Mouse (Mus musculus): Measurements from ENCODE around the gene Mier3. TPM values are rescaled to one million over a fixed set of nuclear protein-coding genes. Genes with fewer than 3 reads are reported as not detected.

Mier3 gene
- polyA plus RNA-seq, 1 experiment from 2014 or later = 16.8 TPM

DNA sequence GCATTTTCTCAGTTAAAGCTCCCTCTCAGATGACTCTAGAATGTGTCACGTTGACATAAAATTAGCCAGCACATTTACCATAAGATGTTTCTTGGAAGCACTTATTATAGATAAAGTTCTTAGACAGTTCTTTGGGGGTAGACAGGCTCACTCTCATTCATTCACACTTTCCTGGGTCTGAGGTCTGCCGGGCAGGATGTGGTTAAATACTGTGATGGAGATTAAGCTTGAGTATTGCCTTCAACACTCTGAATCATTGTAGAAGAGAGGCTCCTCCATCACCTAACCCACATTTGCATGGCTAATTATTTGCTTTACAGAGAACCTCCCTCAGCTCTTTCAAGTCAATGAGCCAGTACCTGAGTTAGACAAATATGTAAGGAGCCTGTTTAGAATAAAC lies 24.9 kb upstream of the Mier3 start:
- Histone ChIP-seq H3K4me2 (no peak overlapping the region), H3K4me3 (ENCODE audit: low read depth, low read length) (no peak overlapping the region), H3K9ac (ENCODE audit: low read depth, low read length) (no peak overlapping the region), H3K27me3 (ENCODE audit: control insufficient read depth, insufficient read depth, low read length) (no peaks in the 10 kb centered on the region), H3K36me3 (ENCODE audit: control insufficient read depth, insufficient read depth, low read length) (no peaks in the 10 kb centered on the region), H3K9me3 (replicated peaks; ENCODE audit: control insufficient read depth, low read length) (no peaks in the 10 kb centered on the region), H3K4me1 (ENCODE audit: control insufficient read depth, insufficient read depth, low read length) (no peaks in the 10 kb centered on the region), H3K27ac (ENCODE audit: low read depth, low read length) (no peak overlapping the region)
- WGBS (ENCODE audit: insufficient replicate concordance) = 65% methylated on average over 2 of the region's 2 CpGs
- ATAC-seq (replicated peaks; ENCODE audit: insufficient number of reproducible peaks, low FRiP score, low TSS enrichment) = no peak

DNA sequence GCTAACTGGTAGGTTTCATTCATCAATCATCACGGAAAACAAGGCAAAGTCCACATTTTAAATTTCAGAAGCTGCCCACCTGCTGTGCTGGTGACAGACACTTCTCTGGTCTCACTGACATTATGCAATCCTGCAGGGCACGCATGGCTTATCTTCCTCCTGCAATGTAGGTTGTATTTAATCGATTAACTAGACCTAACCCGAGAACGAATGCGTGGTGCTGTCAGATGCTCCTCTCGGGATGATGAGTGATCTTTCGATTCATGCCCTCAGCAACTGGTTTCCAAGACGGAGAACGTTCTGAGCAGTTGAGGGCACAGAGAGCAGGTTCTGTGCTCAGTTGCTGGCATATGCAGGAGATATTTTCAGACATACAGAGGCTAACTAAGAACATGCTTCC lies 24.5 kb upstream of the Mier3 start:
- no peak overlapping the region for H3K4me2 ChIP-seq
- H3K27me3 ChIP-seq (ENCODE audit: control insufficient read depth, insufficient read depth, low read length) = no peaks in the 10 kb centered on the region
- no peaks in the 10 kb centered on the region for H3K36me3 ChIP-seq (ENCODE audit: control insufficient read depth, insufficient read depth, low read length)
- H3K4me1 ChIP-seq (ENCODE audit: control insufficient read depth, insufficient read depth, low read length) = no peaks in the 10 kb centered on the region
- H3K27ac ChIP-seq (ENCODE audit: low read depth, low read length) = no peak overlapping the region
- H3K4me3 ChIP-seq (ENCODE audit: low read depth, low read length) = no peak overlapping the region
- WGBS (ENCODE audit: insufficient replicate concordance) = 69% methylated on average over 10 of the region's 10 CpGs
- H3K9ac ChIP-seq (ENCODE audit: low read depth, low read length) = no peak overlapping the region
- H3K9me3 ChIP-seq (replicated peaks; ENCODE audit: control insufficient read depth, low read length) = no peaks in the 10 kb centered on the region
- no peak for ATAC-seq (replicated peaks; ENCODE audit: insufficient number of reproducible peaks, low FRiP score, low TSS enrichment)

DNA sequence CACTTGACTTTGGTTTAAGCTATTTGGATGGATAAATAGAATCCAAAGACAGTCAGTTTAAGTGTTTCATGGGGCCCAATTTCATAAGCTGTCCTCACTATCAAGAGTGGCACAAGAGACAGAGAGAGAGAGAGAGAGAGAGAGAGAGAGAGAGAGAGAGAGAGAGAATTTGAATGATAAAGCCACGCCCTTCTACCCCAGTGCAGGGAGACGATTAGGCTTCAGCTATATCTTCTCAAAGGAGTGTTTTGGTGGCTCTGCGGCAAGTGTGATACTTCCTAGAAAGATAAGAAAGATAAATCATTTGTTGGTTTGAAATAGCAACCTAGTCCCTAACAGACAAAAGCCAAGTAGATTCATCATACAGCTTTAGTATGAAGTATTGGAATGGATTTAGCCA lies 24.0 kb upstream of the Mier3 start:
- 40% methylated on average over 3 of the region's 3 CpGs for WGBS (ENCODE audit: insufficient replicate concordance)

DNA sequence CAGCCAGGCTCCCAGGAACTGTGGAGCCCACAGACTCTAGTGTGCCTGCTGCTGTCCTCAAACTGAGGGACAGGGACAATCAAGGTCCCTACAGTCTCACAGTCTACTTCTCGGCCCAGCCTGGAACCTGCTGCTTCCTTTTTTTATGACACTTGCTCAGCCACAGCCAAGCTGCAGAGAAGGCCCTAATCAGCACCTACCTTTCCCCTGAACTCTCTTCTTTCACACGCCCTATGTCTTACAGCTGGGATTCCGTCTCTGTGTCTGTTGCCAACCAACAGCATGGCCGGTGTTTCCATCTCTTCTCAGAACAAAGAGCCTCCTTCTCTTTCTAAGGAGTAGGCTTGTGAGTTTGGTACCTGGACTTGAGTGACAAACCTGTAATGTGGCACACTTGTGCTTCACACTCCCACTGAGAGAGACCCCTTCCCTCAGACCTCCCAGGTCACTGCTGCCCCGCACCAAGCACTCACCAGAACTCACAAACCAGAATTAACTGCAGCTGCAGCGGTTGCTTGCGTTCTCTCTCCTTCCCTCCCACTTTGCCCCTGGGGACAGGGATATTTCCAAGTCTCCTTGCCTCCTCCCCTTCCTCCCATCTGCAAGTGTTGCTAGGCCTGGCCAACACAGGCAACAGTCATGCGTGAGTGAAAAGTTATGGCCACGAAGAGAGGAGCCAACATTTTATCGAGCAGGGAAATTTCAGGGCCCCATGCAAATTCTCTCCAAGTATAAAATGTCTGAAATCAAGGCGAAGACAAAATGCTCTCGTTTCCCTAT lies 22.1 kb upstream of the Mier3 start:
- no peak overlapping the region for H3K27ac ChIP-seq (ENCODE audit: low read depth, low read length)
- H3K4me3 ChIP-seq (ENCODE audit: low read depth, low read length) = no peak overlapping the region
- no peaks in the 10 kb centered on the region for H3K4me1 ChIP-seq (ENCODE audit: control insufficient read depth, insufficient read depth, low read length)
- no peak overlapping the region for H3K9ac ChIP-seq (ENCODE audit: low read depth, low read length)
- 53% methylated on average over 12 of the region's 12 CpGs for WGBS (ENCODE audit: insufficient replicate concordance)
- no peaks in the 10 kb centered on the region for H3K27me3 ChIP-seq (ENCODE audit: control insufficient read depth, insufficient read depth, low read length)
- no peak overlapping the region for H3K4me2 ChIP-seq
- no peaks in the 10 kb centered on the region for H3K36me3 ChIP-seq (ENCODE audit: control insufficient read depth, insufficient read depth, low read length)
- no peak for ATAC-seq (replicated peaks; ENCODE audit: insufficient number of reproducible peaks, low FRiP score, low TSS enrichment)
- H3K9me3 ChIP-seq (replicated peaks; ENCODE audit: control insufficient read depth, low read length) = no peaks in the 10 kb centered on the region

More for the DNA sequence above, 24.0 kb upstream of the Mier3 start:
- ATAC-seq (replicated peaks; ENCODE audit: insufficient number of reproducible peaks, low FRiP score, low TSS enrichment) = no peak
- Histone ChIP-seq H3K4me1 (ENCODE audit: control insufficient read depth, insufficient read depth, low read length) (no peaks in the 10 kb centered on the region), H3K4me2 (no peak overlapping the region), H3K36me3 (ENCODE audit: control insufficient read depth, insufficient read depth, low read length) (no peaks in the 10 kb centered on the region), H3K9me3 (replicated peaks; ENCODE audit: control insufficient read depth, low read length) (no peaks in the 10 kb centered on the region), H3K27me3 (ENCODE audit: control insufficient read depth, insufficient read depth, low read length) (no peaks in the 10 kb centered on the region), H3K27ac (ENCODE audit: low read depth, low read length) (no peak overlapping the region), H3K9ac (ENCODE audit: low read depth, low read length) (no peak overlapping the region), H3K4me3 (ENCODE audit: low read depth, low read length) (no peak overlapping the region)

DNA sequence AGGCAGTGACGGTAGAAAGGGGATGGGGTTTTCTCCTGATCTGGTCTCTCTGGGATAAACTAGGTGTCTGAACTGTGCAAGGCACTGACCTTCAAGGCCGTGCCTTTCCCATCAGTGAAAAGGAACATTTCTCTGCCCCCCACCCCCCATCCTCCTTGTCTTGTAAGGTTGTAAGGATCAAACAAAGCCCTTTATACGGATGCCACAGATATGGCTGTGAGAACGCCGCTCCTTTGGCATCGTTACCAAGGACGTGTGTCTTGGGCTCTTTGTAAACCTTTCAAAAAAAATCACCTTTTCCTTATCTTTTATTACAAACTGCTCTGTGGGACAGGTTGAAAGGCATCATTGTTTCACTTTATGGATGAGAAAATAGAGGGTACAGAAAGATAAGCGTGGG lies 21.3 kb upstream of the Mier3 start:
- Histone ChIP-seq H3K4me3 (ENCODE audit: low read depth, low read length) (no peak overlapping the region), H3K4me1 (ENCODE audit: control insufficient read depth, insufficient read depth, low read length) (no peaks in the 10 kb centered on the region), H3K27ac (ENCODE audit: low read depth, low read length) (no peak overlapping the region), H3K9ac (ENCODE audit: low read depth, low read length) (no peak overlapping the region), H3K27me3 (ENCODE audit: control insufficient read depth, insufficient read depth, low read length) (no peaks in the 10 kb centered on the region), H3K4me2 (no peak overlapping the region), H3K36me3 (ENCODE audit: control insufficient read depth, insufficient read depth, low read length) (no peaks in the 10 kb centered on the region), H3K9me3 (replicated peaks; ENCODE audit: control insufficient read depth, low read length) (no peaks in the 10 kb centered on the region)
- 71% methylated on average over 8 of the region's 8 CpGs for WGBS (ENCODE audit: insufficient replicate concordance)
- ATAC-seq (replicated peaks; ENCODE audit: insufficient number of reproducible peaks, low FRiP score, low TSS enrichment) = no peak

DNA sequence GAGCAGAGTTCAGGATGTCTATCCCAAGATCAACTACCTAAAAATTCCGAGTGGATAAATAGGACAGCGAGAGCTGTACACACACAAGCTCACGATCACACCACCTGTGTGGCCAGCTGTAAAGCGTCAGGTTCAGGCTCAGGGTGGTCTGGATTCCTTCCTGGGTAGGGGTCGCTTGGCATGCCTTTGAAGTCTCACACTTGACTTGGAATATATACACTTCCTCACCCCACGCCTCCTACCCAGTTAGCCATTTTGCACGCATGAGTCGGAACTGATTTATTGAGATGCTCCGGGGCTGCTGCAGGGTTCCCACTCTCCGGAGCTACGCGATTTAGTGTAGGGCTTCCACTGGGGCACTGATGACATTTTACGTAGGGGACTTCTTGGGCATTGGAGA lies 20.7 kb upstream of the Mier3 start:
- H3K4me2 ChIP-seq = no peak overlapping the region
- no peaks in the 10 kb centered on the region for H3K27me3 ChIP-seq (ENCODE audit: control insufficient read depth, insufficient read depth, low read length)
- no peak for ATAC-seq (replicated peaks; ENCODE audit: insufficient number of reproducible peaks, low FRiP score, low TSS enrichment)
- no peaks in the 10 kb centered on the region for H3K9me3 ChIP-seq (replicated peaks; ENCODE audit: control insufficient read depth, low read length)
- WGBS (ENCODE audit: insufficient replicate concordance) = 70% methylated on average over 13 of the region's 13 CpGs
- no peaks in the 10 kb centered on the region for H3K4me1 ChIP-seq (ENCODE audit: control insufficient read depth, insufficient read depth, low read length)
- H3K9ac ChIP-seq (ENCODE audit: low read depth, low read length) = no peak overlapping the region
- H3K27ac ChIP-seq (ENCODE audit: low read depth, low read length) = no peak overlapping the region
- H3K36me3 ChIP-seq (ENCODE audit: control insufficient read depth, insufficient read depth, low read length) = no peaks in the 10 kb centered on the region
- no peak overlapping the region for H3K4me3 ChIP-seq (ENCODE audit: low read depth, low read length)

DNA sequence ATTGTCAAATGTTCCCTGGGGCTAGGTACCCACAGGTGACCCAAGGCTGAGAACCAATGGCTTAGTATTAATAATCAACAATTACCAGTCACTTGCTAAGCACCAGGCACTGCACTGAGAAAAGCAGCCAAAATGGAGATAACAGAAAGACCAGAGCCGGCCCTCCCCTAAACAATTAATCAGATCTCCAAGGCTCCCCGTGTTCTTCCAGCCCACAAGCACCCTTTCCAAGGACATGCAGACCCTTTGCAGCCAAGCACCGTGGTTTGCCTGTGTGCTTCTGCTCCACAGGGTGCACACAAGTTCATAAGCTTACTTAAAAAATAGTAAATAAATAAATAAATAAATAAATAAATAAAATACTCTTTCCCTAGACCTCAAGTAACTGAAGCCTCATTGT lies 20.2 kb upstream of the Mier3 start:
- no peak overlapping the region for H3K4me2 ChIP-seq
- no peak overlapping the region for H3K4me3 ChIP-seq (ENCODE audit: low read depth, low read length)
- H3K27me3 ChIP-seq (ENCODE audit: control insufficient read depth, insufficient read depth, low read length) = no peaks in the 10 kb centered on the region
- no peaks in the 10 kb centered on the region for H3K36me3 ChIP-seq (ENCODE audit: control insufficient read depth, insufficient read depth, low read length)
- no peaks in the 10 kb centered on the region for H3K4me1 ChIP-seq (ENCODE audit: control insufficient read depth, insufficient read depth, low read length)
- WGBS (ENCODE audit: insufficient replicate concordance) = 56% methylated on average over 3 of the region's 3 CpGs
- no peak for ATAC-seq (replicated peaks; ENCODE audit: insufficient number of reproducible peaks, low FRiP score, low TSS enrichment)
- H3K27ac ChIP-seq (ENCODE audit: low read depth, low read length) = no peak overlapping the region
- no peaks in the 10 kb centered on the region for H3K9me3 ChIP-seq (replicated peaks; ENCODE audit: control insufficient read depth, low read length)
- no peak overlapping the region for H3K9ac ChIP-seq (ENCODE audit: low read depth, low read length)

DNA sequence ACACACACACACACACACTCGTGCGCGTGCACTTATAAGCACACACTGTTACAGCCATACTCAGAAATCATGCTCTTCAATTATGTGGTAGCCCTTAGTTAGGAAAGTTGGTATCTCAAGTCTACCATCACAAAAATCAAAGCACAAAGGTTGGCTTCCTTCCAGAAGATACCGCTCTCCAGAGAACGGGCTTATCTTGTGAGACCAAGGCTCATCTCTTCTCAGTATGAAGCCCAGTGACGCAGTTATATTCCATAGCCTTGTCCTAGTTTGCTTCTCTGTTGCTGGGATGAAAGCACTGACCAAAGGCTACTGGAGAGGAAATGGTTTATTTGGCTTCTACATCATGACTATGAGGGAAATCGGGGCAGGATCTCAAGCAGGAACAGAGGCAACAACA lies 12.8 kb upstream of the Mier3 start:
- Histone ChIP-seq H3K4me3 (ENCODE audit: low read depth, low read length) (no peak overlapping the region), H3K9me3 (replicated peaks; ENCODE audit: control insufficient read depth, low read length) (no peaks in the 10 kb centered on the region), H3K27ac (ENCODE audit: low read depth, low read length) (no peak overlapping the region), H3K36me3 (ENCODE audit: control insufficient read depth, insufficient read depth, low read length) (no peaks in the 10 kb centered on the region), H3K9ac (ENCODE audit: low read depth, low read length) (no peak overlapping the region), H3K4me1 (ENCODE audit: control insufficient read depth, insufficient read depth, low read length) (no peaks in the 10 kb centered on the region), H3K27me3 (ENCODE audit: control insufficient read depth, insufficient read depth, low read length) (no peaks in the 10 kb centered on the region), H3K4me2 (no peak overlapping the region)
- no peak for ATAC-seq (replicated peaks; ENCODE audit: insufficient number of reproducible peaks, low FRiP score, low TSS enrichment)
- 74% methylated on average over 7 of the region's 7 CpGs for WGBS (ENCODE audit: insufficient replicate concordance)

DNA sequence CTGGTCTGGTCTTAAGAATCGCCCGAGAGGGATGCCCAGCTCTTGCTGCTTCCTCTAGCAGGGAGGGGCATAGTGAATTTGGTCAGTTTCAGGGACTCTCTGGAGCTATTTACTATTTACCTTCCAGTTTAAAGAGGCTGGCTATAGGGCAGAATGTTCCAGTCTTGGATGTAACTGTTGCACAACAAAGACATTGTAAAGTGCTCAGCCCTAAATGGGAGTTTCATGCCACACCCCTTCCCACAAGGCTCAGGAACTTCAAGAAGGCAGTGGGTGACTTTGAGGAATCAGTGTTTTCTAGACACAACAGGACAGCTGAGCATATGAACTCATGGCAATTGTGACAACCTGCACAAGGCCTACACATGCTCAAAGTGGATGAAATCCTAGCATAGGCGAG lies 3.9 kb upstream of the Mier3 start:
- Histone ChIP-seq H3K9me3 (replicated peaks; ENCODE audit: control insufficient read depth, low read length) (0 out of 2 replicates have a peak, but pooled peaks cover 3% of the 10 kb centered on the region), H3K4me3 (ENCODE audit: low read depth, low read length) (no peak overlapping the region), H3K4me2 (no peak overlapping the region), H3K36me3 (ENCODE audit: control insufficient read depth, insufficient read depth, low read length) (no peaks in the 10 kb centered on the region), H3K27ac (ENCODE audit: low read depth, low read length) (no peak overlapping the region), H3K4me1 (ENCODE audit: control insufficient read depth, insufficient read depth, low read length) (no peaks in the 10 kb centered on the region), H3K27me3 (ENCODE audit: control insufficient read depth, insufficient read depth, low read length) (no peaks in the 10 kb centered on the region), H3K9ac (ENCODE audit: low read depth, low read length) (no peak overlapping the region)
- WGBS (ENCODE audit: insufficient replicate concordance) = 74% methylated on average over 3 of the region's 3 CpGs
- no peak for ATAC-seq (replicated peaks; ENCODE audit: insufficient number of reproducible peaks, low FRiP score, low TSS enrichment)
